Mouse (Mus musculus) MEL (cell line): ENCODE data around the gene Uhrf1bp1l. TPM values are rescaled to one million over a fixed set of nuclear protein-coding genes. Genes with fewer than 3 reads are reported as not detected.

ENCODE experiments used
- DNase-seq: peaks from one replicate; pipeline ENCODE4 v3.0.0; 2011; ENCODE audit warnings: low read depth, low spot score
- H3K27ac ChIP-seq: 2 replicates; pipeline ENCODE4 v1.5.1; 2012; ENCODE audit warnings: low read depth, mild to moderate bottlenecking, control low read depth, low read length, moderate library complexity; ENCODE audit not compliant: control insufficient read depth
- H3K27me3 ChIP-seq, 2 experiments: fragments of 150-350 bp in 1 of 2; sonication (generic) in 1 of 2; 2 replicates each; pipeline ENCODE4 v1.6.1; 2012; ENCODE audit warnings: low read length in 2 of 2, mild to moderate bottlenecking in 2 of 2, improper control_type of control experiment in 1 of 2, moderate library complexity in 1 of 2; ENCODE audit not compliant: insufficient read depth in 2 of 2, control insufficient read depth in 1 of 2
- H3K36me3 ChIP-seq, 2 experiments: 2 replicates each; pipeline ENCODE4 v1.6.1; 2012 to 2014; ENCODE audit warnings: low read length in 2 of 2, improper control_type of control experiment in 1 of 2, inconsistent platforms in 1 of 2, mild to moderate bottlenecking in 1 of 2; ENCODE audit not compliant: insufficient read depth in 2 of 2, control insufficient read depth in 1 of 2
- H3K4me1 ChIP-seq, 2 experiments: fragments of 150-350 bp in 1 of 2; sonication (generic) in 1 of 2; 2 replicates each; pipeline ENCODE4 v1.6.1; 2012; ENCODE audit warnings: low read length in 2 of 2, improper control_type of control experiment in 1 of 2, mild to moderate bottlenecking in 1 of 2; ENCODE audit not compliant: insufficient read depth in 2 of 2, control insufficient read depth in 1 of 2
- H3K4me3 ChIP-seq, 2 experiments: fragments of 150-350 bp in 1 of 2; sonication (generic) in 1 of 2; 2 replicates each; pipeline ENCODE4 v1.5.1; 2012; ENCODE audit warnings: low read depth in 2 of 2, low read length in 2 of 2, mild to moderate bottlenecking in 2 of 2, moderate library complexity in 2 of 2, control low read depth in 1 of 2, improper control_type of control experiment in 1 of 2; ENCODE audit not compliant: control insufficient read depth in 1 of 2, insufficient read depth in 1 of 2
- H3K79me2 ChIP-seq: 2 replicates; pipeline ENCODE4 v1.6.1; 2012; ENCODE audit warnings: mild to moderate bottlenecking, low read length, moderate library complexity; ENCODE audit not compliant: control insufficient read depth, poor library complexity, insufficient read depth
- H3K9ac ChIP-seq: 2 replicates; pipeline ENCODE4 v1.6.1; 2012; ENCODE audit warnings: low read depth, mild to moderate bottlenecking, control low read depth, low read length, moderate library complexity; ENCODE audit not compliant: control insufficient read depth, poor library complexity, severe bottlenecking
- H3K9me3 ChIP-seq: fragments of 150-350 bp; sonication (generic); replicated peaks from 2 replicates; pipeline ENCODE4 v1.6.1; 2012; ENCODE audit warnings: mild to moderate bottlenecking, low read length, improper control_type of control experiment, moderate library complexity; ENCODE audit not compliant: insufficient read depth
- BHLHE40 ChIP-seq: IDR thresholded peaks from 2 replicates; pipeline ENCODE4 v1.6.1; 2012; ENCODE audit warnings: low read depth, mild to moderate bottlenecking, inconsistent platforms, low read length, improper control_type of control experiment, borderline replicate concordance
- CHD1 ChIP-seq: IDR thresholded peaks from 2 replicates; pipeline ENCODE4 v1.6.1; 2012; ENCODE audit warnings: low read depth, mild to moderate bottlenecking, inconsistent platforms, low read length, improper control_type of control experiment
- CHD2 ChIP-seq: IDR thresholded peaks from 2 replicates; pipeline ENCODE4 v1.6.1; 2011; ENCODE audit warnings: low read length, improper control_type of control experiment
- CTCF ChIP-seq, 3 experiments: IDR thresholded peaks in 2 of 3; conservative IDR thresholded peaks in 1 of 3; 2 replicates each; pipeline ENCODE4 v1.5.1; 2011 to 2012; ENCODE audit warnings: low read length in 3 of 3, low read depth in 2 of 3, mild to moderate bottlenecking in 2 of 3, improper control_type of control experiment in 1 of 3, inconsistent platforms in 1 of 3, mixed read lengths in 1 of 3, moderate library complexity in 1 of 3; ENCODE audit not compliant: control insufficient read depth in 1 of 3, insufficient read depth in 1 of 3, poor library complexity in 1 of 3, severe bottlenecking in 1 of 3
- E2F4 ChIP-seq: IDR thresholded peaks from 2 replicates; pipeline ENCODE4 v1.6.1; 2011; ENCODE audit warnings: low read depth, low read length, improper control_type of control experiment, borderline replicate concordance
- ELF1 ChIP-seq: IDR thresholded peaks from 2 replicates; pipeline ENCODE4 v1.6.1; 2014; ENCODE audit warnings: low read depth, mild to moderate bottlenecking, inconsistent platforms, low read length, improper control_type of control experiment, moderate library complexity
- EP300 ChIP-seq, 2 experiments: IDR thresholded peaks; 2 replicates each; pipeline ENCODE4 v1.6.1; 2011; ENCODE audit warnings: improper control_type of control experiment in 2 of 2, low read length in 2 of 2, low read depth in 1 of 2, mild to moderate bottlenecking in 1 of 2
- ETS1 ChIP-seq: IDR thresholded peaks from 2 replicates; pipeline ENCODE4 v1.6.1; 2012; ENCODE audit warnings: low read depth, mild to moderate bottlenecking, inconsistent platforms, low read length, improper control_type of control experiment, moderate library complexity
- GABPA ChIP-seq: IDR thresholded peaks from 2 replicates; pipeline ENCODE4 v1.6.1; 2012; ENCODE audit warnings: low read depth, mild to moderate bottlenecking, inconsistent platforms, low read length, improper control_type of control experiment, moderate library complexity
- GATA1 ChIP-seq: IDR thresholded peaks from 2 replicates; pipeline ENCODE4 v1.6.1; 2011; ENCODE audit warnings: low read depth, low read length, improper control_type of control experiment
- HCFC1 ChIP-seq: IDR thresholded peaks from 2 replicates; pipeline ENCODE4 v1.6.1; 2012; ENCODE audit warnings: low read depth, mild to moderate bottlenecking, inconsistent platforms, low read length, improper control_type of control experiment, moderate library complexity
- JUND ChIP-seq: IDR thresholded peaks from 2 replicates; pipeline ENCODE4 v1.6.1; 2011; ENCODE audit warnings: low read depth, mild to moderate bottlenecking, improper control_type of control experiment, low read length
- KAT2A ChIP-seq: conservative IDR thresholded peaks from 2 replicates; pipeline ENCODE4 v1.6.1; 2012; ENCODE audit warnings: low read depth, low read length, improper control_type of control experiment, inconsistent platforms
- MAFK ChIP-seq: IDR thresholded peaks from 2 replicates; pipeline ENCODE4 v1.6.1; 2011; ENCODE audit warnings: low read depth, mild to moderate bottlenecking, low read length, improper control_type of control experiment, borderline replicate concordance
- MAX ChIP-seq: IDR thresholded peaks from 2 replicates; pipeline ENCODE4 v1.6.1; 2011; ENCODE audit warnings: low read length, improper control_type of control experiment
- MAZ ChIP-seq: IDR thresholded peaks from 2 replicates; pipeline ENCODE4 v1.6.1; 2012; ENCODE audit warnings: low read depth, mild to moderate bottlenecking, inconsistent platforms, low read length, improper control_type of control experiment
- MEF2A ChIP-seq: IDR thresholded peaks from 2 replicates; pipeline ENCODE4 v1.6.1; 2014; ENCODE audit warnings: low read depth, mild to moderate bottlenecking, inconsistent platforms, low read length, improper control_type of control experiment; ENCODE audit not compliant: poor library complexity, insufficient replicate concordance, severe bottlenecking; ENCODE audit errors: extremely low read depth
- MXI1 ChIP-seq: IDR thresholded peaks from 2 replicates; pipeline ENCODE4 v1.6.1; 2011; ENCODE audit warnings: mild to moderate bottlenecking, low read depth, low read length, improper control_type of control experiment
- MYC ChIP-seq: IDR thresholded peaks from 2 replicates; pipeline ENCODE4 v1.6.1; 2011; ENCODE audit warnings: low read depth, mild to moderate bottlenecking, low read length, improper control_type of control experiment, moderate library complexity
- NELFE ChIP-seq: IDR thresholded peaks from 2 replicates; pipeline ENCODE4 v1.6.1; 2011; ENCODE audit warnings: low read depth, low read length, improper control_type of control experiment
- NRF1 ChIP-seq: IDR thresholded peaks from 2 replicates; pipeline ENCODE4 v1.6.1; 2014; ENCODE audit warnings: low read depth, mild to moderate bottlenecking, inconsistent platforms, low read length, improper control_type of control experiment, moderate library complexity; ENCODE audit not compliant: poor library complexity, insufficient read depth, severe bottlenecking
- POLR2A ChIP-seq, 2 experiments: IDR thresholded peaks; 2 replicates each; pipeline ENCODE4 v1.6.1; 2011 to 2012; ENCODE audit warnings: low read length in 2 of 2, mild to moderate bottlenecking in 2 of 2, control low read depth in 1 of 2, improper control_type of control experiment in 1 of 2, low read depth in 1 of 2, moderate library complexity in 1 of 2; ENCODE audit not compliant: control insufficient read depth in 1 of 2, insufficient read depth in 1 of 2, poor library complexity in 1 of 2
- POLR2AphosphoS2 ChIP-seq: IDR thresholded peaks from 2 replicates; pipeline ENCODE4 v1.6.1; 2011; ENCODE audit warnings: low read length, improper control_type of control experiment
- POLR2AphosphoS5 ChIP-seq: IDR thresholded peaks from 2 replicates; pipeline ENCODE4 v1.6.1; 2012; ENCODE audit warnings: low read depth, borderline replicate concordance, mild to moderate bottlenecking, inconsistent platforms, low read length, moderate library complexity, mixed read lengths
- RAD21 ChIP-seq: IDR thresholded peaks from 2 replicates; pipeline ENCODE4 v1.6.1; 2011; ENCODE audit warnings: mild to moderate bottlenecking, low read depth, low read length, improper control_type of control experiment
- RCOR1 ChIP-seq: IDR thresholded peaks from 2 replicates; pipeline ENCODE4 v1.6.1; 2012; ENCODE audit warnings: low read depth, mild to moderate bottlenecking, inconsistent platforms, low read length, improper control_type of control experiment
- SIN3A ChIP-seq: IDR thresholded peaks from 2 replicates; pipeline ENCODE4 v1.6.1; 2012; ENCODE audit warnings: low read length, improper control_type of control experiment, inconsistent platforms
- SMC3 ChIP-seq: IDR thresholded peaks from 2 replicates; pipeline ENCODE4 v1.6.1; 2011; ENCODE audit warnings: low read depth, low read length, improper control_type of control experiment
- TAL1 ChIP-seq: IDR thresholded peaks from 2 replicates; pipeline ENCODE4 v1.6.1; 2012; ENCODE audit warnings: mild to moderate bottlenecking, inconsistent platforms, low read length, moderate library complexity, mixed read lengths
- TBP ChIP-seq: IDR thresholded peaks from 2 replicates; pipeline ENCODE4 v1.8.0; 2011; ENCODE audit warnings: low read depth, low read length, improper control_type of control experiment
- TCF12 ChIP-seq: IDR thresholded peaks from 2 replicates; pipeline ENCODE4 v1.6.1; 2014; ENCODE audit warnings: low read depth, mild to moderate bottlenecking, inconsistent platforms, low read length, improper control_type of control experiment, moderate library complexity
- UBTF ChIP-seq: IDR thresholded peaks from 2 replicates; pipeline ENCODE4 v1.6.1; 2012; ENCODE audit warnings: low read depth, mild to moderate bottlenecking, inconsistent platforms, low read length, improper control_type of control experiment, moderate library complexity, borderline replicate concordance; ENCODE audit not compliant: insufficient read depth
- USF1 ChIP-seq: IDR thresholded peaks from 2 replicates; pipeline ENCODE4 v1.6.1; 2014; ENCODE audit warnings: low read depth, mild to moderate bottlenecking, inconsistent platforms, low read length, improper control_type of control experiment, moderate library complexity
- USF2 ChIP-seq, 2 experiments: IDR thresholded peaks; 2 replicates each; pipeline ENCODE4 v1.6.1; 2011 to 2012; ENCODE audit warnings: improper control_type of control experiment in 2 of 2, low read length in 2 of 2, borderline replicate concordance in 1 of 2, inconsistent platforms in 1 of 2, low read depth in 1 of 2, mild to moderate bottlenecking in 1 of 2; ENCODE audit not compliant: insufficient read depth in 1 of 2
- ZC3H11A ChIP-seq: IDR thresholded peaks from 2 replicates; pipeline ENCODE4 v1.6.1; 2012; ENCODE audit warnings: low read depth, mild to moderate bottlenecking, inconsistent platforms, low read length, improper control_type of control experiment
- ZKSCAN1 ChIP-seq: IDR thresholded peaks from 2 replicates; pipeline ENCODE4 v1.6.1; 2012; ENCODE audit warnings: low read depth, mild to moderate bottlenecking, inconsistent platforms, low read length, improper control_type of control experiment, moderate library complexity
- ZMIZ1 ChIP-seq: IDR thresholded peaks from 2 replicates; pipeline ENCODE4 v1.6.1; 2012; ENCODE audit warnings: low read depth, mild to moderate bottlenecking, inconsistent platforms, low read length, improper control_type of control experiment, moderate library complexity
- ZNF384 ChIP-seq: IDR thresholded peaks from 2 replicates; pipeline ENCODE4 v1.6.1; 2012; ENCODE audit warnings: low read depth, mild to moderate bottlenecking, inconsistent platforms, low read length, improper control_type of control experiment
- polyA plus RNA-seq, 2 experiments: library from polyadenylated mRNA; stranded (reverse) in 1 of 2; unstranded in 1 of 2; fragments of >175 nt in 1 of 2; fragments of >200 nt in 1 of 2; gene quantifications; 2 replicates each; pipeline versions ENCODE4 v1.2.1 to v1.2.4; 2012; ENCODE audit warnings: low replicate concordance in 2 of 2, low read depth in 1 of 2; ENCODE audit not compliant: insufficient read length in 2 of 2, insufficient read depth in 1 of 2, missing spikeins in 1 of 2
- total RNA-seq: library from RNA; depleted of rRNA; stranded (reverse); fragments of 300-350 nt; gene quantifications from 2 replicates; pipeline ENCODE4 v1.2.3, GENCODE M21; 2012

Uhrf1bp1l gene
- total and polyA plus RNA-seq, 3 experiments: 23.7 to 44.8 (median 26.0) TPM

DNA sequence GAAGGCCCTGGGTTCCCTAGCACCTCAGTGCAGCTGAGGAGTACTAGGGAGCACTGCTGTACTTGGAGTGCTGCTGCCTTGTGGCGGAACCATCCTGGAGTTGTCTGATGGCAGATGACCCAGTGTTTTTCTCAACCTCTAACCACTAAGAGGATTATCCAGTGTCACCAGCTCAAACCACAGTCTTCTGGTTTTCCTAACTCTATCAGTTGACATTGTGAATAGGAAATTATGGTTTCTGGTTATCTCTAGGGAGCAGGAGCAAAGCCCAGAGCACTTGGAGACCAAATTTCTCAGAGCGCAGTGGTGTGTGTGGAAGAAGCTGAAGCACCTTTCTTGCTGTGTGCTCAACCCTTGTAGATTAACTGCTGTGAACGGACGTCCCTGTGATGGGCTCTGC lies 47.1 kb downstream of the Uhrf1bp1l start:
- no peaks in the 10 kb centered on the region for H3K79me2 ChIP-seq
- peaks cover 5 to 13% of the 10 kb centered on the region in 2 experiments for H3K4me1 ChIP-seq
- H3K27ac ChIP-seq: peak overlapping the region; percentile 48; the same call in 1 of the 2 replicates
- DNase-seq: peak; percentile 94
- H3K9me3 ChIP-seq: no peaks in the 10 kb centered on the region
- H3K4me3 ChIP-seq: no peak overlapping the region
- H3K27me3 ChIP-seq: no peaks in the 10 kb centered on the region
- H3K36me3 ChIP-seq: peaks cover 0 to 9% of the 10 kb centered on the region in 2 experiments; a peak in 2 of 4 replicates
- H3K9ac ChIP-seq: no peak overlapping the region
- TF ChIP-seq EP300 (IDR thresholded peaks at IDR 0.05; ENCODE audit: low read depth in 1 of 2, low read length in 2 of 2) (peak; percentile 97 to 98), JUND (no peak), ZMIZ1 (no peak), TCF12 (peak; percentile 99), GABPA (no peak), MYC (peak; percentile 58; the same call in 1 of the 2 replicates), MEF2A (no peak; the same call in 1 of the 2 replicates), POLR2A (IDR thresholded peaks at IDR 0.05; ENCODE audit: control insufficient read depth in 1 of 2, insufficient read depth in 1 of 2, low read depth in 1 of 2, low read length in 2 of 2, poor library complexity in 1 of 2) (no peak), CHD2 (no peak), RAD21 (no peak), MAX (0 out of 2 replicates have a peak, but pooled peaks have one; percentile 16), CTCF (IDR thresholded peaks at IDR 0.05 in 2 of 3, conservative IDR thresholded peaks at IDR 0.05 in 1 of 3; ENCODE audit: control insufficient read depth in 1 of 3, insufficient read depth in 1 of 3, low read depth in 2 of 3, low read length in 3 of 3, poor library complexity in 1 of 3, severe bottlenecking in 1 of 3) (no peak), SMC3 (no peak), ZNF384 (no peak; the same call in 1 of the 2 replicates), CHD1 (no peak), ETS1 (peak; percentile 94), TAL1 (peak; percentile 99), MXI1 (peak; percentile 30; the same call in 1 of the 2 replicates), UBTF (no peak), ELF1 (no peak), HCFC1 (no peak), TBP (peak; percentile 34; the same call in 1 of the 2 replicates), NELFE (no peak), SIN3A (peak; percentile 87), RCOR1 (peak; percentile 98), ZKSCAN1 (no peak), NRF1 (no peak), USF1 (no peak), BHLHE40 (peak; percentile 72; the same call in 1 of the 2 replicates), E2F4 (no peak), POLR2AphosphoS2 (no peak), MAZ (no peak), KAT2A (no peak), GATA1 (peak; percentile 97), USF2 (IDR thresholded peaks at IDR 0.05; ENCODE audit: borderline replicate concordance in 1 of 2, insufficient read depth in 1 of 2, low read depth in 1 of 2, low read length in 2 of 2) (no peak), ZC3H11A (no peak), MAFK (peak; percentile 91), POLR2AphosphoS5 (no peak)
